Mouse (Mus musculus): ENCODE measurements around the gene Susd1. TPM values are rescaled to one million over a fixed set of nuclear protein-coding genes. Genes with fewer than 3 reads are reported as not detected.

The Susd1 gene
- total and polyA plus RNA-seq, 3 experiments: 1.5 to 2.3 (median 1.6) TPM

- 96% methylated on average over 9 of the region's 9 CpGs for WGBS
- Histone ChIP-seq H3K4me1 (ENCODE audit: control insufficient read depth, insufficient read depth, low read length) (peaks cover 19% of the 10 kb centered on the region), H3K9ac (ENCODE audit: low read depth, low read length) (no peak overlapping the region), H3K36me3 (ENCODE audit: control insufficient read depth, insufficient read depth, low read length) (no peaks in the 10 kb centered on the region; the same call in none of the 2 replicates), H3K27ac (peak overlapping the region; percentile 64; the same call in 1 of the 2 replicates), H3K4me3 (no peak overlapping the region), H3K27me3 (ENCODE audit: control insufficient read depth, insufficient read depth, low read length) (no peaks in the 10 kb centered on the region), H3K79me2 (replicated peaks; ENCODE audit: control insufficient read depth, insufficient read depth, low read length) (no peaks in the 10 kb centered on the region)
- no peak for DNase-seq
- no peak for TF ChIP-seq POLR2A (IDR thresholded peaks at IDR 0.05; ENCODE audit: insufficient read depth, low read depth, low read length)
- no peak for TF ChIP-seq EP300 (IDR thresholded peaks at IDR 0.05; ENCODE audit: insufficient read depth, low read depth, low read length)
- no peak for TF ChIP-seq CTCF (IDR thresholded peaks at IDR 0.05)
- intact Hi-C loops (cut with DNase I): loop anchor here (5.0 to 10.0 kb wide), 3 partner anchors 36 to 146 kb away; partner anchors contain the start of gene Ugcg
These were observed 105.6 kb downstream of the Susd1 start for GRCm38 (mm10) chr4:59332691-59333423.

DNA sequence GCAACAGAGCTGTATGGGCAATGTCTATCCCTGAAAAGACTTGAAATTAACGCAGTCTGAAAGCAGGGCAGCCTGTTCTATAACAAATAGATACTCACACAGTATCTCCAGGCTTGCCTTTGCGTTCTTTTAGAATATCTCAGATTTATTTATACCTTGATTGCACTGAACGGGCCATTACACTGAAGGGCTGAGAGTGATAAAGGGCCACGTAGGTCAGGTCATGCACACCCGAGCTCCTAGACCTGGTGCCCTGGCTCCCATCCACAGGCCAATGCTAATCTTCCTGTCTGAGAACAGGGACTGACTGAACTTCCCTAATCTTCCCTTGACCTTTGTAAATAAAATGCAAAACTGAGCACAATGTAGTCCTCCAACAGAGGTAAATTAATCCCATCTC, 106.3 kb downstream of the Susd1 start:
- Histone ChIP-seq H3K4me1 (ENCODE audit: control insufficient read depth, insufficient read depth, low read length) (peaks cover 19% of the 10 kb centered on the region), H3K4me3 (no peak overlapping the region), H3K27me3 (ENCODE audit: control insufficient read depth, insufficient read depth, low read length) (no peaks in the 10 kb centered on the region), H3K27ac (peak overlapping the region; percentile 64), H3K36me3 (ENCODE audit: control insufficient read depth, insufficient read depth, low read length) (no peaks in the 10 kb centered on the region; the same call in none of the 2 replicates), H3K79me2 (replicated peaks; ENCODE audit: control insufficient read depth, insufficient read depth, low read length) (no peaks in the 10 kb centered on the region), H3K9ac (ENCODE audit: low read depth, low read length) (no peak overlapping the region)
- 36% methylated on average over 5 of the region's 5 CpGs for whole genome bisulfite sequencing
- DNase-seq: no peak
- intact Hi-C loops (cut with DNase I): loop anchor here (5.0 to 10.0 kb wide), 3 partner anchors 35 to 145 kb away; partner anchors contain the start of gene Ugcg
- TF ChIP-seq CTCF (IDR thresholded peaks at IDR 0.05) (no peak), POLR2A (IDR thresholded peaks at IDR 0.05; ENCODE audit: insufficient read depth, low read depth, low read length) (no peak), EP300 (IDR thresholded peaks at IDR 0.05; ENCODE audit: insufficient read depth, low read depth, low read length) (no peak)

- TF ChIP-seq POLR2A (IDR thresholded peaks at IDR 0.05; ENCODE audit: insufficient read depth, low read depth, low read length) (peak; percentile 44; the same call in 1 of the 2 replicates), EP300 (IDR thresholded peaks at IDR 0.05; ENCODE audit: insufficient read depth, low read depth, low read length) (peak; percentile 86), CTCF (IDR thresholded peaks at IDR 0.05) (no peak)
- Histone ChIP-seq H3K79me2 (replicated peaks; ENCODE audit: control insufficient read depth, insufficient read depth, low read length) (no peaks in the 10 kb centered on the region), H3K36me3 (ENCODE audit: control insufficient read depth, insufficient read depth, low read length) (no peaks in the 10 kb centered on the region; the same call in none of the 2 replicates), H3K4me1 (ENCODE audit: control insufficient read depth, insufficient read depth, low read length) (peaks cover 19% of the 10 kb centered on the region), H3K27ac (peak overlapping the region; percentile 64), H3K9ac (ENCODE audit: low read depth, low read length) (peak overlapping the region; percentile 35; the same call in 1 of the 2 replicates), H3K4me3 (0 out of 2 replicates have a peak overlapping the region, but pooled peaks have one; percentile 13), H3K27me3 (ENCODE audit: control insufficient read depth, insufficient read depth, low read length) (no peaks in the 10 kb centered on the region)
- 12% methylated on average over 9 of the region's 9 CpGs for WGBS
- peak; percentile 77 to 92 for DNase-seq
- intact Hi-C loops (cut with DNase I): loop anchor here (5.0 to 10.0 kb wide), 3 partner anchors 34 to 144 kb away; partner anchors contain the start of gene Ugcg
These were observed 106.8 kb downstream of the Susd1 start for GRCm38 (mm10) chr4:59331633-59332032.

GRCm38 (mm10) chr4:59330961-59331604, 107.3 kb downstream of the Susd1 start:
- Histone ChIP-seq H3K27me3 (ENCODE audit: control insufficient read depth, insufficient read depth, low read length) (no peaks in the 10 kb centered on the region), H3K4me1 (ENCODE audit: control insufficient read depth, insufficient read depth, low read length) (peaks cover 17% of the 10 kb centered on the region), H3K79me2 (replicated peaks; ENCODE audit: control insufficient read depth, insufficient read depth, low read length) (no peaks in the 10 kb centered on the region), H3K9ac (ENCODE audit: low read depth, low read length) (peak overlapping the region; percentile 35; the same call in 1 of the 2 replicates), H3K36me3 (ENCODE audit: control insufficient read depth, insufficient read depth, low read length) (no peaks in the 10 kb centered on the region; the same call in none of the 2 replicates), H3K4me3 (no peak overlapping the region), H3K27ac (peak overlapping the region; percentile 64)
- TF ChIP-seq EP300 (IDR thresholded peaks at IDR 0.05; ENCODE audit: insufficient read depth, low read depth, low read length) (no peak), CTCF (IDR thresholded peaks at IDR 0.05) (no peak), POLR2A (IDR thresholded peaks at IDR 0.05; ENCODE audit: insufficient read depth, low read depth, low read length) (no peak)
- intact Hi-C loops (cut with DNase I): loop anchor here (5.0 to 10.0 kb wide), 3 partner anchors 34 to 144 kb away; partner anchors contain the start of gene Ugcg
- DNase-seq: no peak
- 45% methylated on average over 10 of the region's 10 CpGs for WGBS

- Histone ChIP-seq H3K4me1 (ENCODE audit: control insufficient read depth, insufficient read depth, low read length) (peaks cover 16% of the 10 kb centered on the region), H3K79me2 (replicated peaks; ENCODE audit: control insufficient read depth, insufficient read depth, low read length) (no peaks in the 10 kb centered on the region), H3K4me3 (no peak overlapping the region), H3K36me3 (ENCODE audit: control insufficient read depth, insufficient read depth, low read length) (no peaks in the 10 kb centered on the region; the same call in none of the 2 replicates), H3K9ac (ENCODE audit: low read depth, low read length) (no peak overlapping the region), H3K27me3 (ENCODE audit: control insufficient read depth, insufficient read depth, low read length) (no peaks in the 10 kb centered on the region), H3K27ac (peak overlapping the region; percentile 16; the same call in 1 of the 2 replicates)
- 54% methylated on average over 19 of the region's 19 CpGs for WGBS
- intact Hi-C loops (cut with DNase I): loop anchor here (5.0 to 10.0 kb wide), 3 partner anchors 32 to 142 kb away; partner anchors contain the start of gene Ugcg
- peak in 1 of 2 experiments; percentile 47 for DNase-seq
- TF ChIP-seq EP300 (IDR thresholded peaks at IDR 0.05; ENCODE audit: insufficient read depth, low read depth, low read length): no peak
- TF ChIP-seq CTCF (IDR thresholded peaks at IDR 0.05): no peak
- no peak for TF ChIP-seq POLR2A (IDR thresholded peaks at IDR 0.05; ENCODE audit: insufficient read depth, low read depth, low read length)
These were observed 108.8 kb downstream of the Susd1 start for GRCm38 (mm10) chr4:59329461-59330304.
